Mouse (Mus musculus): ENCODE measurements around the gene Fjx1. TPM values are rescaled to one million over a fixed set of nuclear protein-coding genes. Genes with fewer than 3 reads are reported as not detected.

Gene Fjx1
- polyA plus RNA-seq, 1 experiment from 2014 or later, result 0.18 TPM

DNA sequence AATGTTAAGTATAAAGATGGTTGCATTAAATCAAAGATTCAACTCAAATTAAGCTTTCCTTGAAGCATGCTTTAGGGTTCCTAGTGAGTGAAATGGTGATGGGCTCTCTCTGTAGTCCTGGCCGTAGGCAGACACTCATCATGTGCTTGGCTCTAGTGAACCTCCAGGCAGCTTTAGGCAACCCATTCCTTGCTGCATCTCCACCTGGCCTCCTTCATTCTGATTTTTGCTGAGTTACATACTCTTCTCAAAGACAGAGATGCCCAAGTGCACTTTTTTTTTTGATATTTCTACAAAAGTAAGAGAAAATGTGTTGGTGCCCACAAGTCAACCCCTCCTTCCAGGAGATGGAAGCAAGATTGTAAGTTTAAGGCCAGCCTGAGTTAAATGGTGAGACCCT is 2.8 kb upstream of the Fjx1 start:
- WGBS (ENCODE audit: insufficient replicate concordance), result 81% methylated on average over 1 of the region's 1 CpGs
- ATAC-seq (ENCODE audit: low read depth), result no peak
- Histone ChIP-seq H3K9ac (ENCODE audit: low read depth, low read length) (no peak overlapping the region), H3K4me2 (ENCODE audit: low read depth, low read length) (no peak overlapping the region), H3K4me1 (ENCODE audit: control insufficient read depth, low read depth, low read length) (no peaks in the 10 kb centered on the region; the same call in none of the 2 replicates), H3K4me3 (ENCODE audit: low read depth, low read length) (no peak overlapping the region), H3K27ac (ENCODE audit: low read length) (no peak overlapping the region), H3K36me3 (ENCODE audit: control insufficient read depth, insufficient read depth) (no peaks in the 10 kb centered on the region), H3K9me3 (replicated peaks; ENCODE audit: control insufficient read depth, low read length) (no peaks in the 10 kb centered on the region), H3K27me3 (ENCODE audit: control insufficient read depth, insufficient read depth, low read depth, low read length) (peaks cover 31% of the 10 kb centered on the region)

DNA sequence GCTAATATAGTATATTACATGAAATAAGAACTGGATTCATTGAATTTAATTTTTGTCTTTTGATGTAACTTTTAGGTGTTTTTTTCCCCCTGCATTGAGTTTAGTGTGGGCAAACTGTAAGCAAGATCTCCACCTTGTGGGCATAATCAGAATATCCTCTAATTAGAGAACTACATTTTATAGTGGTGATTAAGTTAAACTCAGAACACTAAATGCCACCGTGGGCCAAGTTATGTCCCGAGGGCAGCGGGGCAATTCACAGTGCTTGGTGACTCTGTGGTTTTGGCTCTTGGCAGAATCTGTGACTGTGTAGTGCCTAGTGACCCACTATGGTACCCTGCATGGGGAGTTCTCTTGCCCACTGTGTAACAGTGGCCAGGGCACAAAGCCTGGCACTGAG is 1.1 kb upstream of the Fjx1 start:
- H3K9ac ChIP-seq (ENCODE audit: low read depth, low read length), result no peak overlapping the region
- H3K4me2 ChIP-seq (ENCODE audit: low read depth, low read length), result no peak overlapping the region
- H3K36me3 ChIP-seq (ENCODE audit: control insufficient read depth, insufficient read depth), result no peaks in the 10 kb centered on the region
- no peak for ATAC-seq (ENCODE audit: low read depth)
- peaks cover 41% of the 10 kb centered on the region for H3K27me3 ChIP-seq (ENCODE audit: control insufficient read depth, insufficient read depth, low read depth, low read length)
- H3K9me3 ChIP-seq (replicated peaks; ENCODE audit: control insufficient read depth, low read length), result no peaks in the 10 kb centered on the region
- no peak overlapping the region for H3K27ac ChIP-seq (ENCODE audit: low read length)
- 20% methylated on average over 3 of the region's 3 CpGs for WGBS (ENCODE audit: insufficient replicate concordance)
- no peak overlapping the region for H3K4me3 ChIP-seq (ENCODE audit: low read depth, low read length)
- no peaks in the 10 kb centered on the region; the same call in none of the 2 replicates for H3K4me1 ChIP-seq (ENCODE audit: control insufficient read depth, low read depth, low read length)

DNA sequence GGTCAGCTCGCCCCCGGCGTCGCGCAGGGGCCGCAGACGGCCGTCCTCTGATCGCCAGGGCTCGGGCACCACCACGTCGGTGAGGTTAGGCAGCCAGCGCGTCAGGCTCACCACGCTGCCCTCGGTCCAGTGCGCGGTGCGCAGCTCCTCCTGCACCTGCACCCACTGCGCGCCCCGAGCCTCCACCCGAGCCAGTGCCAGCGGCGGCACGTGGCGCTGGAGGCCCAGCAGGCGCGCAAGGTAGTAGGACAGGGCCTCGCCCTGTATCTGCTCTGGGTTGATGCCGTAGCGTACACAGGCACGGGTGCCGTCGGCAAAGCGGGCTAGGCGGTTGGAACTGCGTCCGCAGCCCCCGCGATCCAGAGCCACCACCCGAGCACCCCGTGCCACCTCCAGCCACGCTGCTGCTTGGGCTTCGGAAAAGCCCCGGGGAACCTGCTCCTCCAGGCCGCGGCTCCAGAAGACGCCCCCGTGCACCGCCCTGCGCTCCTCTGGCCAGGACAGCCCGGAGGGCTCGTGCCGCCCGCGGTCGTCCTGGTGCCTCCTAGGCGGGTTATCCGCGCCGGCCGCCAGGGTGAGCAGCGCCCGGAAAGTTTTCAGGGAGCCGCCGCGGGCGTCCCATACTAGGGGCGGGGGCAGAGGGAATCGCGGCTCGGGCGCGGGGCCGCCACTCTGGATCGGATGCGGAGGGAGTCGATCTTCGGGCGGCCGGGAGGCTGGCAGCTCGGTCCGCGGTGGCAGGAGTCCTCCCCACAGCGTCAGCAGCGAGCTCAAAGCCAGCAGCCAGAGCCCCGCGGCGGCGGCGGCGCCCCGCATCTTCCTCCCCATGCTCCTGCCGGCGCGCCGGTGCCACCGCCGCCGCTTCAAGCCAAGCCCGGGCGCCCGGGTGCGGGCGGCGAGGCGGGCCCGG is 1.3 kb downstream of the Fjx1 start:
- Histone ChIP-seq H3K27ac (ENCODE audit: low read length) (no peak overlapping the region), H3K4me2 (ENCODE audit: low read depth, low read length) (peak overlapping the region; percentile 73), H3K4me3 (ENCODE audit: low read depth, low read length) (peak overlapping the region; percentile 59), H3K27me3 (ENCODE audit: control insufficient read depth, insufficient read depth, low read depth, low read length) (peaks cover 41% of the 10 kb centered on the region), H3K9ac (ENCODE audit: low read depth, low read length) (peak overlapping the region; percentile 28; the same call in 1 of the 2 replicates), H3K9me3 (replicated peaks; ENCODE audit: control insufficient read depth, low read length) (no peaks in the 10 kb centered on the region), H3K36me3 (ENCODE audit: control insufficient read depth, insufficient read depth) (no peaks in the 10 kb centered on the region), H3K4me1 (ENCODE audit: control insufficient read depth, low read depth, low read length) (no peaks in the 10 kb centered on the region; the same call in none of the 2 replicates)
- WGBS (ENCODE audit: insufficient replicate concordance), result under 1% methylated on average over 101 of the region's 109 CpGs
- ATAC-seq (ENCODE audit: low read depth), result peak; percentile 39; the same call in 1 of the 2 replicates

DNA sequence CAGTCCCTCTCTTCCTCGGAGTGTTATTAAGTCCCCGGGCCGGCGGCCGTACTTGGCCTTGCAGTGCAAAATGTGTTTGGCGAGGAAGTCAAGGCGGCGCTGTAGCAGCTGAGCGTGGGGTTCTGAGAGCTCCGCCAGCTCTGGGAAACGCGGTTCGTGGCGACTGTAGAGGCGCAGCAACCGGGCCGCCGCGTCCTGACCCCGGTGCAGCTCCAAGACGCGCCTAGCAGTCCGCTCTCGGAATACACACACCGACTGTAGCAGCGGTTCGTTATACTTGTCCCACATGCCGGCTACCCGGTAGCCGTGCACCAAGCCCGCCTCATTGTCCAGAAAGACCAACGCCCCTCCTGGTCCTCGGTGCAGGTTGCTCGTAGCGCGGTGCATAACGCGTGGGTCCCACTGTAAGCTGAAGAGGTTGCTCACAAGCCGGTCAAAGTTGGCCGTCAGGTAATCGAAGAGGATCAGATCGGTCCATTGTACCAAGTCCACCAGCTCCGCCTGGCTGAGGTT is 2.0 kb downstream of the Fjx1 start:
- Histone ChIP-seq H3K27ac (ENCODE audit: low read length) (no peak overlapping the region), H3K9me3 (replicated peaks; ENCODE audit: control insufficient read depth, low read length) (no peaks in the 10 kb centered on the region), H3K36me3 (ENCODE audit: control insufficient read depth, insufficient read depth) (no peaks in the 10 kb centered on the region), H3K27me3 (ENCODE audit: control insufficient read depth, insufficient read depth, low read depth, low read length) (peaks cover 41% of the 10 kb centered on the region), H3K4me2 (ENCODE audit: low read depth, low read length) (peak overlapping the region; percentile 73), H3K4me3 (ENCODE audit: low read depth, low read length) (peak overlapping the region; percentile 59), H3K4me1 (ENCODE audit: control insufficient read depth, low read depth, low read length) (no peaks in the 10 kb centered on the region; the same call in none of the 2 replicates), H3K9ac (ENCODE audit: low read depth, low read length) (no peak overlapping the region)
- no peak for ATAC-seq (ENCODE audit: low read depth)
- under 1% methylated on average over 43 of the region's 43 CpGs for WGBS (ENCODE audit: insufficient replicate concordance)

DNA sequence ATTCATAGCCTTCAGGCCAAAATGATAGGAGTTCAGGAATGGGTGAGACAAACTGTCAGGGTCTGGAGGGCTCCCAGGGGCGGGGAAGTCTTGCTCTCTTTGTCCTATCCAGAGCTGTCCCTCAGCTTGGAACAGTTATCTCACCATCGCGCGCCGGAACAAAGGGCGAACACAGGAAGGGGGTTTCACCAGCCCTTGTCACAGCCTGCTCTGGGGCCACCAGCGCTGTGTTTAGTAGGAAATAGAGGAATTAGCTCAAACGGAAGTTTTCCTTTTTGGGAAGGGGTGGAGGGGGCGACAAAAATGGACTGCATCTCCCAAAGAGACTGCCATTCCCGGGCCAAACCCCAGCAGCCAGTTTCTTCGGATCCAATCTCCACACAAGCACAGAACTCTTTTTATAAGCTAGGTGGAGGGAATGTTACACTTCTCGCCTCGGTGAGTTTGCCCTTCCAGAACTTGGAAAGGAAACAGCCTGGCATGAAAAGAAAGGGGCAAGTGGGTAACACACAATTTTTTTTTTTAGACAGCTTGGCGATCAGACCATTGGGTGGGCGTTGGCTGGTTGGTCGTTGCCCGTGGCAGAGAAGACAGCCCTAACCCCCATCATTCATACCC is 2.6 kb downstream of the Fjx1 start:
- WGBS (ENCODE audit: insufficient replicate concordance), result 1% methylated on average over 17 of the region's 17 CpGs
- no peaks in the 10 kb centered on the region; the same call in none of the 2 replicates for H3K4me1 ChIP-seq (ENCODE audit: control insufficient read depth, low read depth, low read length)
- no peaks in the 10 kb centered on the region for H3K36me3 ChIP-seq (ENCODE audit: control insufficient read depth, insufficient read depth)
- H3K27ac ChIP-seq (ENCODE audit: low read length), result no peak overlapping the region
- H3K4me2 ChIP-seq (ENCODE audit: low read depth, low read length), result peak overlapping the region; percentile 73
- H3K9me3 ChIP-seq (replicated peaks; ENCODE audit: control insufficient read depth, low read length), result no peaks in the 10 kb centered on the region
- H3K4me3 ChIP-seq (ENCODE audit: low read depth, low read length), result peak overlapping the region; percentile 59
- no peak overlapping the region for H3K9ac ChIP-seq (ENCODE audit: low read depth, low read length)
- H3K27me3 ChIP-seq (ENCODE audit: control insufficient read depth, insufficient read depth, low read depth, low read length), result peaks cover 41% of the 10 kb centered on the region
- no peak for ATAC-seq (ENCODE audit: low read depth)

DNA sequence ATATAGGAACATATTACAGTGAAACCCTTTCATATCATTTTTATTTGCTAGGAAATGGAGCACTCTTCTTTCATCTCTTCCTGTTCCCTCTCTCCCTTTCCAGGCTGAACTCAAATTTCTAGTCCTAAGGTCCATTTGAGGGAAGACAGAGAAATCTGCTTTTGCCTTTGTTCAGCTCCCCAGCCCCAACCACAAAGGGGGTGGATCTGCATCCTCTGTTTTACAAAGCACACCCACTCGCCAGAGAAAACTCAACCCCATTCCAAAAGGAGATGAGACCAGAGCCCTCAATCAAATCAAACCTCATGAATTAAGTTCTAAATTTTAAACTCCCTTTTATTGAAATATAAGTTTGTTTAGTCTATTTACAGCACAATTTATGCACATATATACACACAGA is 3.2 kb downstream of the Fjx1 start:
- H3K4me2 ChIP-seq (ENCODE audit: low read depth, low read length), result no peak overlapping the region
- H3K9me3 ChIP-seq (replicated peaks; ENCODE audit: control insufficient read depth, low read length), result no peaks in the 10 kb centered on the region
- H3K36me3 ChIP-seq (ENCODE audit: control insufficient read depth, insufficient read depth), result no peaks in the 10 kb centered on the region
- no peaks in the 10 kb centered on the region; the same call in none of the 2 replicates for H3K4me1 ChIP-seq (ENCODE audit: control insufficient read depth, low read depth, low read length)
- H3K27me3 ChIP-seq (ENCODE audit: control insufficient read depth, insufficient read depth, low read depth, low read length), result peaks cover 41% of the 10 kb centered on the region
- no peak for ATAC-seq (ENCODE audit: low read depth)
- H3K9ac ChIP-seq (ENCODE audit: low read depth, low read length), result no peak overlapping the region
- no peak overlapping the region for H3K4me3 ChIP-seq (ENCODE audit: low read depth, low read length)
- 20% methylated on average over 1 of the region's 1 CpGs for WGBS (ENCODE audit: insufficient replicate concordance)
- no peak overlapping the region for H3K27ac ChIP-seq (ENCODE audit: low read length)

DNA sequence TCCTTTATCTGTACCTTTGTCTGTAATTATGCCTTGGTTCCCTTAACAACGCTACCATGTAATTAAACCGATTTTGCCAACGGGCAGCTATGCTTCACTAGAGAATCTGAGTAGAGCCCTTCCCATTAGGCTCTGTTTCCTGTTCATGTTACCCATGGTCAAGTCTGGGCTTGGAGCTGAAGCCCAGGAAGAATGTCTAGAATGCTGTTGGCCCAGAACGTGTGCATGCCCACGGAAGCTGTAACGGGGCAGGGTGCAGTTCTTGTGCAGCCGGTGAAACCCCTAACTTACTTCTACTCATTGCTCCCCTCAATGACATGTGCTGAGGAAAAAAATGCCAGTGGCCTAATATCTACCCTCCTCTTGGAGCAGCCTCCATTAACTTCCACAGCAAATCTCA is 4.5 kb downstream of the Fjx1 start:
- ATAC-seq (ENCODE audit: low read depth), result no peak
- H3K4me2 ChIP-seq (ENCODE audit: low read depth, low read length), result no peak overlapping the region
- H3K36me3 ChIP-seq (ENCODE audit: control insufficient read depth, insufficient read depth), result no peaks in the 10 kb centered on the region
- no peaks in the 10 kb centered on the region for H3K9me3 ChIP-seq (replicated peaks; ENCODE audit: control insufficient read depth, low read length)
- no peaks in the 10 kb centered on the region; the same call in none of the 2 replicates for H3K4me1 ChIP-seq (ENCODE audit: control insufficient read depth, low read depth, low read length)
- no peak overlapping the region for H3K4me3 ChIP-seq (ENCODE audit: low read depth, low read length)
- 80% methylated on average over 7 of the region's 7 CpGs for WGBS (ENCODE audit: insufficient replicate concordance)
- H3K27me3 ChIP-seq (ENCODE audit: control insufficient read depth, insufficient read depth, low read depth, low read length), result peaks cover 35% of the 10 kb centered on the region
- H3K27ac ChIP-seq (ENCODE audit: low read length), result no peak overlapping the region
- H3K9ac ChIP-seq (ENCODE audit: low read depth, low read length), result no peak overlapping the region

DNA sequence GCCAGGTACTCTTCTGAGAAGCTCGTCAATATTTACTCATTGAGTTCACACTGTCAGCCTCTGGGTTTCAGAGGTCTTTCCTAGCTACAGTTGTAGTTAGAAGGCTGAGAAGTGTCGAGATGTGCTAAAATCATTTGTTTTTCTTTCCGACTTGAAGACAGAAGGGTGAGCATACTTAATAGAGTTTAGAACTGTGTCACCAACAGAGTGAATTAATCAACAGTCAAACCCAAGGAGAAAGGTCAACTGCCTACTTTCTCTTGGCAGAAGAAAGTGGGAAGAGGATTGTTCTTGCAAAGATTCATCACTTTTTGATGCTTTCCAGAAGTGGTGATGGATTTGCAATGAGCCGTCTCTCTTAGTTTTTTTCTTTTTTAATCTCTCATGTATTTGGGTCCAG is 5.4 kb downstream of the Fjx1 start:
- no peak for ATAC-seq (ENCODE audit: low read depth)
- peaks cover 27% of the 10 kb centered on the region for H3K27me3 ChIP-seq (ENCODE audit: control insufficient read depth, insufficient read depth, low read depth, low read length)
- no peak overlapping the region for H3K4me3 ChIP-seq (ENCODE audit: low read depth, low read length)
- no peak overlapping the region for H3K4me2 ChIP-seq (ENCODE audit: low read depth, low read length)
- no peaks in the 10 kb centered on the region; the same call in none of the 2 replicates for H3K4me1 ChIP-seq (ENCODE audit: control insufficient read depth, low read depth, low read length)
- H3K27ac ChIP-seq (ENCODE audit: low read length), result no peak overlapping the region
- 57% methylated on average over 4 of the region's 4 CpGs for WGBS (ENCODE audit: insufficient replicate concordance)
- no peaks in the 10 kb centered on the region for H3K36me3 ChIP-seq (ENCODE audit: control insufficient read depth, insufficient read depth)
- H3K9me3 ChIP-seq (replicated peaks; ENCODE audit: control insufficient read depth, low read length), result no peaks in the 10 kb centered on the region
- H3K9ac ChIP-seq (ENCODE audit: low read depth, low read length), result no peak overlapping the region
